Mouse (Mus musculus): ENCODE measurements around the gene Atp6v1e2. TPM values are rescaled to one million over a fixed set of nuclear protein-coding genes. Genes with fewer than 3 reads are reported as not detected.

The Atp6v1e2 gene
- polyA plus RNA-seq, 1 experiment from 2014 or later = not detected

- DNase-seq (no peak), ATAC-seq (no peak)
- H3K27ac ChIP-seq (ENCODE audit: low read depth) = no peak overlapping the region
- no peaks in the 10 kb centered on the region for H3K9me3 ChIP-seq (ENCODE audit: low read length)
- no peak overlapping the region for H3K9ac ChIP-seq (replicated peaks)
- H3K4me1 ChIP-seq (ENCODE audit: insufficient read depth) = peaks cover 28% of the 10 kb centered on the region
- no peak overlapping the region for H3K4me2 ChIP-seq (ENCODE audit: low read depth, low read length)
- no peaks in the 10 kb centered on the region for H3K36me3 ChIP-seq (replicated peaks; ENCODE audit: insufficient read depth, low read length)
- TF ChIP-seq CTCF (IDR thresholded peaks at IDR 0.05; ENCODE audit: low read depth) (peak; percentile 42), EP300 (IDR thresholded peaks at IDR 0.05; ENCODE audit: low read depth) (no peak)
- H3K4me3 ChIP-seq (ENCODE audit: low read depth, low read length) = no peak overlapping the region
- 25% methylated on average over 6 of the region's 6 CpGs for WGBS (ENCODE audit: insufficient replicate concordance)
- H3K27me3 ChIP-seq (ENCODE audit: insufficient read depth, low read length) = no peaks in the 10 kb centered on the region
These were observed 41.1 kb downstream of the Atp6v1e2 start for GRCm38 (mm10) chr17:86906601-86907000.

GRCm38 (mm10) chr17:86906136-86906461 lies 41.6 kb downstream of the Atp6v1e2 start:
- 3% methylated on average over 9 of the region's 9 CpGs for WGBS (ENCODE audit: insufficient replicate concordance)
- Histone ChIP-seq H3K9me3 (ENCODE audit: low read length) (no peaks in the 10 kb centered on the region), H3K4me2 (ENCODE audit: low read depth, low read length) (peak overlapping the region; percentile 47), H3K4me1 (ENCODE audit: insufficient read depth) (peaks cover 24% of the 10 kb centered on the region), H3K27ac (ENCODE audit: low read depth) (peak overlapping the region; percentile 70), H3K27me3 (ENCODE audit: insufficient read depth, low read length) (no peaks in the 10 kb centered on the region), H3K36me3 (replicated peaks; ENCODE audit: insufficient read depth, low read length) (no peaks in the 10 kb centered on the region), H3K9ac (replicated peaks) (no peak overlapping the region), H3K4me3 (ENCODE audit: low read depth, low read length) (no peak overlapping the region)
- ATAC-seq (peak; percentile 64), DNase-seq (peak; percentile 82)
- no peak for TF ChIP-seq EP300 (IDR thresholded peaks at IDR 0.05; ENCODE audit: low read depth)
- TF ChIP-seq CTCF (IDR thresholded peaks at IDR 0.05; ENCODE audit: low read depth) = peak; percentile 92

- WGBS (ENCODE audit: insufficient replicate concordance) = 38% methylated on average over 19 of the region's 19 CpGs
- H3K4me3 ChIP-seq (ENCODE audit: low read depth, low read length) = no peak overlapping the region
- TF ChIP-seq CTCF (IDR thresholded peaks at IDR 0.05; ENCODE audit: low read depth) = peak; percentile 55
- TF ChIP-seq EP300 (IDR thresholded peaks at IDR 0.05; ENCODE audit: low read depth) = no peak
- H3K27me3 ChIP-seq (ENCODE audit: insufficient read depth, low read length) = no peaks in the 10 kb centered on the region
- ATAC-seq (peak; percentile 82), DNase-seq (peak; percentile 67)
- H3K4me1 ChIP-seq (ENCODE audit: insufficient read depth) = peaks cover 27% of the 10 kb centered on the region
- H3K4me2 ChIP-seq (ENCODE audit: low read depth, low read length) = peak overlapping the region; percentile 47
- no peaks in the 10 kb centered on the region for H3K9me3 ChIP-seq (ENCODE audit: low read length)
- H3K36me3 ChIP-seq (replicated peaks; ENCODE audit: insufficient read depth, low read length) = no peaks in the 10 kb centered on the region
- no peak overlapping the region for H3K9ac ChIP-seq (replicated peaks)
- peak overlapping the region; percentile 70 for H3K27ac ChIP-seq (ENCODE audit: low read depth)
These were observed 42.2 kb downstream of the Atp6v1e2 start for GRCm38 (mm10) chr17:86905297-86906135.

GRCm38 (mm10) chr17:86904206-86904605 lies 43.5 kb downstream of the Atp6v1e2 start:
- no peak overlapping the region for H3K4me3 ChIP-seq (ENCODE audit: low read depth, low read length)
- 32% methylated on average over 3 of the region's 3 CpGs for WGBS (ENCODE audit: insufficient replicate concordance)
- DNase-seq (no peak), ATAC-seq (no peak)
- H3K27me3 ChIP-seq (ENCODE audit: insufficient read depth, low read length) = no peaks in the 10 kb centered on the region
- no peak overlapping the region for H3K4me2 ChIP-seq (ENCODE audit: low read depth, low read length)
- H3K27ac ChIP-seq (ENCODE audit: low read depth) = no peak overlapping the region
- no peaks in the 10 kb centered on the region for H3K36me3 ChIP-seq (replicated peaks; ENCODE audit: insufficient read depth, low read length)
- H3K9ac ChIP-seq (replicated peaks) = no peak overlapping the region
- H3K4me1 ChIP-seq (ENCODE audit: insufficient read depth) = peaks cover 28% of the 10 kb centered on the region
- H3K9me3 ChIP-seq (ENCODE audit: low read length) = no peaks in the 10 kb centered on the region
- no peak for TF ChIP-seq CTCF (IDR thresholded peaks at IDR 0.05; ENCODE audit: low read depth)
- TF ChIP-seq EP300 (IDR thresholded peaks at IDR 0.05; ENCODE audit: low read depth) = no peak

GRCm38 (mm10) chr17:86903596-86903995 lies 44.1 kb downstream of the Atp6v1e2 start:
- TF ChIP-seq EP300 (IDR thresholded peaks at IDR 0.05; ENCODE audit: low read depth) (no peak), CTCF (IDR thresholded peaks at IDR 0.05; ENCODE audit: low read depth) (0 out of 2 replicates have a peak, but pooled peaks have one; percentile 5)
- DNase-seq (peak; percentile 25), ATAC-seq (no peak)
- WGBS (ENCODE audit: insufficient replicate concordance) = 28% methylated on average over 7 of the region's 7 CpGs
- H3K4me1 ChIP-seq (ENCODE audit: insufficient read depth) = peaks cover 28% of the 10 kb centered on the region
- no peak overlapping the region for H3K9ac ChIP-seq (replicated peaks)
- no peaks in the 10 kb centered on the region for H3K27me3 ChIP-seq (ENCODE audit: insufficient read depth, low read length)
- H3K36me3 ChIP-seq (replicated peaks; ENCODE audit: insufficient read depth, low read length) = no peaks in the 10 kb centered on the region
- H3K27ac ChIP-seq (ENCODE audit: low read depth) = no peak overlapping the region
- H3K4me3 ChIP-seq (ENCODE audit: low read depth, low read length) = no peak overlapping the region
- no peak overlapping the region for H3K4me2 ChIP-seq (ENCODE audit: low read depth, low read length)
- no peaks in the 10 kb centered on the region for H3K9me3 ChIP-seq (ENCODE audit: low read length)

- Histone ChIP-seq H3K9me3 (ENCODE audit: low read length) (no peaks in the 10 kb centered on the region), H3K27me3 (ENCODE audit: insufficient read depth, low read length) (no peaks in the 10 kb centered on the region), H3K4me2 (ENCODE audit: low read depth, low read length) (no peak overlapping the region), H3K9ac (replicated peaks) (no peak overlapping the region), H3K27ac (ENCODE audit: low read depth) (no peak overlapping the region), H3K4me1 (ENCODE audit: insufficient read depth) (peaks cover 28% of the 10 kb centered on the region), H3K36me3 (replicated peaks; ENCODE audit: insufficient read depth, low read length) (no peaks in the 10 kb centered on the region), H3K4me3 (ENCODE audit: low read depth, low read length) (no peak overlapping the region)
- ATAC-seq (no peak), DNase-seq (no peak)
- 80% methylated on average over 14 of the region's 14 CpGs for WGBS (ENCODE audit: insufficient replicate concordance)
- TF ChIP-seq EP300 (IDR thresholded peaks at IDR 0.05; ENCODE audit: low read depth) (no peak), CTCF (IDR thresholded peaks at IDR 0.05; ENCODE audit: low read depth) (no peak)
These were observed 45.2 kb downstream of the Atp6v1e2 start for GRCm38 (mm10) chr17:86902399-86903067.

All from liver, postnatal 0 days (tissue).